Mouse (Mus musculus): ENCODE results near the gene Fgd6.

DNA sequence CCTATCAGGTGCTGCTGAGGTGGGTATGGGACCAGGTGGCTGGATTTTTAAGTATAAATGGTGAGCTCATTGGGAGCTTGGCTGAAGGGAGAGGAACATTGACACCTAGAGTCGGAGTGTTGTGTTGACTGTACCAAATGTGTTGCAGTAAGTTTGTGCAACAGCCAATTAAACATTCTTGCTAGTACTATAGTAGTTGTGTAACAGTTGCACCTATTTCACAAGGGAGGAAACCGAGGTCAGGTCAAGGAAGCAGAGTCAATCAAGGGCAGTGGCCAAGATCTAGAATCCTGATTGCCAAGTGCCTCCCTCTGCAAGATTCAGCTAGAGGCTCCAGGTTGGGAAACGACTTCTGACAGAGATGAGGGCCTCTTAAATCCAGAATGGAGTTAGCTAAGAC lies 62.3 kb downstream of the Fgd6 start:
- TF ChIP-seq CTCF (IDR thresholded peaks at IDR 0.05; ENCODE audit: borderline replicate concordance, control insufficient read depth, extremely low read depth, insufficient read depth, low read length, poor library complexity) = no peak
- no peak for TF ChIP-seq POLR2A (IDR thresholded peaks at IDR 0.05; ENCODE audit: control insufficient read depth, extremely low read depth, insufficient read depth, low read length, poor library complexity)
